Mouse (Mus musculus) liver, adult 2 months (tissue): ENCODE results near the gene Fv1. TPM values are rescaled to one million over a fixed set of nuclear protein-coding genes. Genes with fewer than 3 reads are reported as not detected.

Experiments used
- DNase-seq: peaks from one replicate; pipeline ENCODE4 v3.0.0-alpha.2; 2011; ENCODE audit warnings: low read depth, low spot score; ENCODE audit errors: extremely low read depth
- H3K27ac ChIP-seq: fragments of 200-500 bp; replicated peaks from 2 replicates; pipeline ENCODE4 v1.5.1; 2012; ENCODE audit warnings: low read depth, mild to moderate bottlenecking, control low read depth, inconsistent platforms, low read length; ENCODE audit not compliant: insufficient read depth
- H3K27me3 ChIP-seq: fragments of 200-500 bp; 2 replicates; pipeline ENCODE4 v1.6.1; 2012; ENCODE audit warnings: mild to moderate bottlenecking, moderate library complexity, low read length, inconsistent platforms; ENCODE audit not compliant: control insufficient read depth, insufficient read depth
- H3K36me3 ChIP-seq: fragments of 200-500 bp; 2 replicates; pipeline ENCODE4 v1.6.1; 2012; ENCODE audit warnings: low read length, inconsistent platforms; ENCODE audit not compliant: control insufficient read depth, insufficient read depth
- H3K4me1 ChIP-seq: fragments of 200-500 bp; 2 replicates; pipeline ENCODE4 v1.6.1; 2011; ENCODE audit warnings: low read length; ENCODE audit not compliant: control insufficient read depth, insufficient read depth
- H3K4me3 ChIP-seq: fragments of 200-500 bp; 2 replicates; pipeline ENCODE4 v1.5.1; 2011; ENCODE audit warnings: low read depth, mild to moderate bottlenecking, control low read depth, low read length, moderate library complexity; ENCODE audit not compliant: insufficient read depth
- H3K79me2 ChIP-seq: fragments of 200-500 bp; 2 replicates; pipeline ENCODE4 v1.6.1; 2012; ENCODE audit warnings: inconsistent platforms, mild to moderate bottlenecking, low read length, moderate library complexity; ENCODE audit not compliant: control insufficient read depth, insufficient read depth
- H3K9ac ChIP-seq: fragments of 200-500 bp; 2 replicates; pipeline ENCODE4 v1.6.1; 2012; ENCODE audit warnings: low read depth, mild to moderate bottlenecking, control low read depth, inconsistent platforms, low read length
- CTCF ChIP-seq: fragments of 200-500 bp; IDR thresholded peaks from 2 replicates; pipeline ENCODE4 v1.5.1; 2011; ENCODE audit warnings: low read depth, low read length, control low read depth
- POLR2A ChIP-seq: fragments of 200-500 bp; IDR thresholded peaks from 2 replicates; pipeline ENCODE4 v1.6.1; 2011; ENCODE audit warnings: low read length, control low read depth; ENCODE audit not compliant: insufficient read depth; ENCODE audit errors: extremely low read depth
- WGBS: fragments of 180-500 bp; shearing (Covaris S2); methylation state at CpG from one replicate; pipeline ENCODE4 v1.1.7; 2018; 5-methylcytosine and 5-hydroxymethylcytosine counted together
- polyA plus RNA-seq: library from polyadenylated mRNA; depleted of rRNA; stranded (reverse); fragments of >200 nt; gene quantifications from 2 replicates; pipeline ENCODE4 v1.2.3, GENCODE M21; 2012
- total RNA-seq: library from RNA; depleted of rRNA; stranded (reverse); fragments of >200 nt; gene quantifications from 2 replicates; pipeline ENCODE4 v1.2.3, GENCODE M21; 2014

Fv1 gene
- total and polyA plus RNA-seq, 2 experiments, result 0.61 to 3.5 TPM

- 96% methylated on average over 7 of the region's 7 CpGs for WGBS
Observed at GRCm38 (mm10) chr4:147887277-147887676, 18.5 kb downstream of the Fv1 start.

GRCm38 (mm10) chr4:147888237-147888636, 19.5 kb downstream of the Fv1 start:
- Histone ChIP-seq H3K4me1 (peaks cover 6% of the 10 kb centered on the region), H3K9ac (no peak overlapping the region), H3K36me3 (peaks cover 42% of the 10 kb centered on the region; the same call in 1 of the 2 replicates), H3K4me3 (no peak overlapping the region), H3K79me2 (peaks cover 7% of the 10 kb centered on the region; the same call in 1 of the 2 replicates), H3K27ac (no peak overlapping the region), H3K27me3 (no peaks in the 10 kb centered on the region)
- no peak for DNase-seq
- TF ChIP-seq POLR2A (no peak), CTCF (no peak)
- 74% methylated on average over 4 of the region's 4 CpGs for WGBS

More at GRCm38 (mm10) chr4:147887277-147887676, 18.5 kb downstream of the Fv1 start:
- no peaks in the 10 kb centered on the region for H3K27me3 ChIP-seq
- no peak overlapping the region for H3K27ac ChIP-seq
- H3K36me3 ChIP-seq, result peaks cover 43% of the 10 kb centered on the region; the same call in 1 of the 2 replicates
- peaks cover 2% of the 10 kb centered on the region; the same call in 1 of the 2 replicates for H3K79me2 ChIP-seq
- H3K9ac ChIP-seq, result no peak overlapping the region
- peaks cover 6% of the 10 kb centered on the region for H3K4me1 ChIP-seq
- DNase-seq, result no peak
- H3K4me3 ChIP-seq, result no peak overlapping the region
- TF ChIP-seq CTCF (no peak), POLR2A (no peak)

- Histone ChIP-seq H3K27me3 (no peaks in the 10 kb centered on the region), H3K27ac (no peak overlapping the region), H3K79me2 (peaks cover 10% of the 10 kb centered on the region; the same call in 1 of the 2 replicates), H3K4me1 (peaks cover 6% of the 10 kb centered on the region), H3K4me3 (no peak overlapping the region), H3K9ac (no peak overlapping the region), H3K36me3 (peaks cover 41% of the 10 kb centered on the region)
- TF ChIP-seq CTCF (no peak), POLR2A (no peak)
- DNase-seq, result peak; percentile 72
- 35% methylated on average over 6 of the region's 6 CpGs for WGBS
Observed at GRCm38 (mm10) chr4:147890341-147890740, 21.6 kb downstream of the Fv1 start.

GRCm38 (mm10) chr4:147895815-147896330, 27.1 kb downstream of the Fv1 start:
- Histone ChIP-seq H3K4me3 (no peak overlapping the region), H3K27me3 (no peaks in the 10 kb centered on the region), H3K27ac (no peak overlapping the region), H3K9ac (no peak overlapping the region), H3K4me1 (peaks cover 1% of the 10 kb centered on the region; the same call in 1 of the 2 replicates), H3K36me3 (peaks cover 43% of the 10 kb centered on the region), H3K79me2 (peaks cover 19% of the 10 kb centered on the region; the same call in 1 of the 2 replicates)
- WGBS, result 86% methylated on average over 4 of the region's 4 CpGs
- no peak for DNase-seq
- TF ChIP-seq POLR2A, result no peak
- TF ChIP-seq CTCF, result no peak

GRCm38 (mm10) chr4:147896411-147896810, 27.6 kb downstream of the Fv1 start:
- Histone ChIP-seq H3K4me3 (no peak overlapping the region), H3K27me3 (no peaks in the 10 kb centered on the region), H3K4me1 (no peaks in the 10 kb centered on the region; the same call in 1 of the 2 replicates), H3K79me2 (peaks cover 19% of the 10 kb centered on the region; the same call in 1 of the 2 replicates), H3K27ac (no peak overlapping the region), H3K9ac (no peak overlapping the region), H3K36me3 (peaks cover 43% of the 10 kb centered on the region)
- TF ChIP-seq CTCF, result no peak
- TF ChIP-seq POLR2A, result no peak
- 71% methylated on average over 1 of the region's 1 CpGs for WGBS
- DNase-seq, result no peak

- Histone ChIP-seq H3K36me3 (peaks cover 48% of the 10 kb centered on the region), H3K4me3 (no peak overlapping the region), H3K9ac (no peak overlapping the region), H3K27ac (no peak overlapping the region), H3K27me3 (no peaks in the 10 kb centered on the region), H3K4me1 (peaks cover 4% of the 10 kb centered on the region; the same call in 1 of the 2 replicates), H3K79me2 (peaks cover 24% of the 10 kb centered on the region; the same call in 1 of the 2 replicates)
- no peak for DNase-seq
- 97% methylated on average over 3 of the region's 3 CpGs for WGBS
- TF ChIP-seq CTCF, result no peak
- TF ChIP-seq POLR2A, result no peak
Observed at GRCm38 (mm10) chr4:147897348-147897747, 28.6 kb downstream of the Fv1 start.
